Mouse (Mus musculus): ENCODE measurements around the gene Dnmt3a.

The Dnmt3a gene

GRCm38 (mm10) chr12:3819899-3820298 is 14.1 kb downstream of the Dnmt3a start:
- no peak for DNase-seq (ENCODE audit: low read depth, low spot score)

GRCm38 (mm10) chr12:3823408-3823807 is 17.6 kb downstream of the Dnmt3a start:
- DNase-seq (ENCODE audit: low read depth, low spot score): no peak

GRCm38 (mm10) chr12:3824906-3825713 is 19.3 kb downstream of the Dnmt3a start:
- DNase-seq (ENCODE audit: low read depth, low spot score): no peak

DNA sequence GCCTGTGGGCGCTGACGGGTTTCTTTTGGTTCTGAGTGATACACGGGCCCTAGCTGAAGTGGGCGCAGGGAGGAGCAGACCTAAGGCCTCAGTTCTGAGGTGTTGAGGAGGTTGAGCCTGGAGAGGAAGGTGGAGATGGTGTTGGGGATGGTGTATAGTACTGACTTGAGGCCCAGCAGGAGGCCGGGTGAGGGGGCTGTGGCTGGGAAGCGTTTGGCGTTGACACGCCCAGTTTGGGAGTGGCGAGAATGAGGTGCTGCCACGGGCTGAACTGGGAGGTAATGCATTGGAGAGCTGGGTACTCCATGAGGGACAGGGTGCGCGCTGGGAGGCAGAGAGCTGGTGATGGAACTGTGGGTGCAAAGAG is 19.9 kb downstream of the Dnmt3a start:
- DNase-seq (ENCODE audit: low read depth, low spot score): no peak

- no peak for DNase-seq (ENCODE audit: low read depth, low spot score)
These were observed 22.0 kb downstream of the Dnmt3a start for GRCm38 (mm10) chr12:3827771-3828170.

GRCm38 (mm10) chr12:3833059-3833760 is 27.4 kb downstream of the Dnmt3a start:
- DNase-seq (ENCODE audit: low read depth, low spot score): no peak

DNA sequence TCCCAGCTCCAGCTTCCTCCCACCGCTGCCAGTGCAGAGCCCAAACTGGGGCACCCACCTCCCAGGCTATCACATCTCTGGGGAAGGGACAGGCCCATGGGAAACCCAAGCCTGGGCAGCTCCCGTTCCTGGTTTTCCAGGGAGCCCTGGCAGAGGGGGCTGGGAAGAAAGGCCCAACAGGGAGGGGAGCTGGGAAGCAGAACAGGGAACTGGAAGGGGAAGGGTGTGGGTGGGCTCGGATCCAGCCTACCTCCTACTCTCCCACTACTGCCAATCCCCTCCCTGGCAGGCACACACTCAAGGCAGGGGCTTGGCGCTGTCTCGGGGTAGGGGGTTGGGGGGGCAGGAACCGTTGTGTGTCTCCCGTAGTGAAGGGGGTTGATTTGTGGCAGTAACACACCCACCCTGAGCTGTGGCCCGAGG is 28.1 kb downstream of the Dnmt3a start:
- peak; percentile 34 for DNase-seq (ENCODE audit: low read depth, low spot score)

- DNase-seq (ENCODE audit: low read depth, low spot score): peak; percentile 36
These were observed 28.8 kb downstream of the Dnmt3a start for GRCm38 (mm10) chr12:3834373-3835314.

DNA sequence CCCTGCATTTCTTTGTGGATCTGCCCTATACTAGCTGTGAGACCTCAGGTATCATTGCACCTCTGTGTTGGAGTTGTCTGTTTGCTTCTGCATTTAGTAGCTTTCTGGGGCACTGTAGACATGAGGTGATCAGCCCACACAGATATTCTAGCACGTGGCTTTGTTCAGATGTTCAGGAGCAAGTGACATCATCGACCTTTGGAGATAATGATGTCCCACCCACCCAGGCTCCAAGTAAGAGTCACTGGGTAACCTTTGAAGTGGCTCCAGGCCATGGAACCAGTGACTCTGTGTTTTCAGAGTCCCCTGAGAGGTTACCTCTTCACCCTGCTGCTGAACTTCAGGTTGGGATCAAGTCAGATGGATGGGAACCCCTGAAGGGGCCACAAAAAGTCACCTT is 29.8 kb downstream of the Dnmt3a start:
- no peak for DNase-seq (ENCODE audit: low read depth, low spot score)

DNA sequence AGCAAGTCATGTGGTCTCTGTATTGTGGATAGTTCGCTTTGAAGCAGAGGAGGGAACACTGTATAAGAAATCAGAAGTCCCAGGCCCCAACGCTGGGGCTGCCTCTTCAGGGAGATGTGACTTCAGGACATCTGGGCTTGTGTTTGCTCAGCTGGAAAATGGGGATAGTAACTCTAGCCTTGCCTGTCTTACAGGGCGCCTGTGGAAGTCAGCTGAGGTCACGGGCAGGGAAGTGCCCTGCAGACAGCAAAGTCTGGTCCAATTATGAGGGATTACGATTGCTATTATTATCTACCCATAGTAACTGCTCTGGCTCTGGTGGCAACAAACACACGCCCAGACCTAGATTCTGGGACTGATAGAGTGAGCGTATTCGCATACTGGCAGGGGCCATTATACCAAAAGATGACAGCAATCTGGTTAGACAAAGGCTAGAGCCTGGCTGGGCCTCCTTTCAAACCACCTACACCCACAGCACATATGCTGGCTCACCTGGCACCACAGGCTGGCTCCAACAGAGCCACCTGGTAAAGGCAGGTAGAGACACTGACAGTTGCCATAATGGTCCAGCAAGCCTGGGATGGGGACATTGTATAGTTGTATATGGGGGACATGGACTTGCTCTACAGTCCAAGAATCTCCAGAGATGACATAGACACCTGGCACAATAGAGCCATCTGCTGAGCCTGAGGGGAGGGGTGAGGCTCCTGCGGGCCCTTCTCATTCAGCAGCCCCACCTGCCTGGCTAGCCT is 31.4 kb downstream of the Dnmt3a start:
- no peak for DNase-seq (ENCODE audit: low read depth, low spot score)

GRCm38 (mm10) chr12:3838009-3838408 is 32.2 kb downstream of the Dnmt3a start:
- no peak for DNase-seq (ENCODE audit: low read depth, low spot score)

- no peak for DNase-seq (ENCODE audit: low read depth, low spot score)
These were observed 33.9 kb downstream of the Dnmt3a start for GRCm38 (mm10) chr12:3839662-3840061.

GRCm38 (mm10) chr12:3841121-3841520 is 35.3 kb downstream of the Dnmt3a start:
- DNase-seq (ENCODE audit: low read depth, low spot score): no peak

DNA sequence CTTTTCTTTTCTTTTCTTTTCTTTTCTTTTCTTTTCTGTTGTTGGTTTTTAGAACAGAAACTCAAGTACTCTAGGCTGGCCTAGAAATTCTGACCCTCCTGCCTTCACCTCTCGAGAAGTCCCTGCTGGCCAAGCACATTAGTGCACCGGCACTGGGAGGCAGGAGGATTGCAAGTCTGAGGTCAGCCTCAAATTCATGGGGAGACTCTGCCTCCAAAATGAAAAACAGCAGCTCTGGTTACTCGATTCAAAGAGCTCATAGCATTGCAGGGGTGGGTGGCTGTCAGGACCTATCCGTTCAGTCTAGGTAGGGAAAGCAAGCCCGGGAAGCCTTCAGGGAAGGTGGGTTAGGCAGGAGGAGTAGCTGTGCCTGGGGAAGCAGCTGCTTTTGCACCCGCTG is 37.0 kb downstream of the Dnmt3a start:
- DNase-seq (ENCODE audit: low read depth, low spot score): peak; percentile 54

DNA sequence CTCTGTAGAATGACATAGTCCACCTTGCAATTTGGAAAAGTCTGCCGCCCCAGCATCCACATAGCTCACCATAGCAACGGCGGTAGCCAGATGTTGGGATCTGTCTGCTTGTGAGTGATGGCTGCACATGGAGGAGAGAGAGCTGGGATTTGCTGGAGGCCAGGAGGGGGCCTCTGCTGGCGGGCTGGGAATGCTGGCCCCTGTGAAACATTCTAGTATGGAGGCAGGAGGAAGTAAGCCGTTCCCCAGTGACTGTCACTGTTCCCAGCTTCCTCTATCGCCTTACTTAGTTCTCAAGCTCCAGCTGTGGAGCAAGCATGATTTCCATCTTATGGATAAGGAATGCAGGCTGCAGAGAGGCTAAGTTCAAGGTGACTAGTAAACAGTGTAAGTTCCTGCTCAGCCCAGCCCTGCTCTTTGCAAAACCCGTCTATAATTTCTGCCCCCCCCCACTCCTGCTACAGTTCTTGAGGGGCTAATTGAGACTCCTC is 37.6 kb downstream of the Dnmt3a start:
- peak; percentile 84 for DNase-seq (ENCODE audit: low read depth, low spot score)

DNA sequence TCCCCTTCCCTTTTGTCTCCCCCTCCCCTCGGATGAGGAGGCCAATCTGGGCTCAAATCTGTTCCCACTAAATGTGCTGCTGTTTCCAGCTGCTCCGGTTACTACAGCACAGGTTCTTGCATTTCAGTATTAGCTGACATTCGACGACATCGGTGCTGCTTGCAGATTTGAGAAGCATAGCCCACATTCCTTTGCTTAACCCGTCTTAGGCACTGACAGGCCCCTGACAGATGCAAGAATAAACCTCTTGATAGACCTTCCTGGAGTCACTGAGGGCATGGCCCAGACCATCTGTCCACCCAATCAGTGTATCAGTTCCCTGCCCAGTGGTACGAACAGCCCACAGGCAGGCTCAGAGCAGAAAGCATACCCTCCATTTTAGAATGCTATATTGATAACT is 38.1 kb downstream of the Dnmt3a start:
- DNase-seq (ENCODE audit: low read depth, low spot score): peak; percentile 69

DNA sequence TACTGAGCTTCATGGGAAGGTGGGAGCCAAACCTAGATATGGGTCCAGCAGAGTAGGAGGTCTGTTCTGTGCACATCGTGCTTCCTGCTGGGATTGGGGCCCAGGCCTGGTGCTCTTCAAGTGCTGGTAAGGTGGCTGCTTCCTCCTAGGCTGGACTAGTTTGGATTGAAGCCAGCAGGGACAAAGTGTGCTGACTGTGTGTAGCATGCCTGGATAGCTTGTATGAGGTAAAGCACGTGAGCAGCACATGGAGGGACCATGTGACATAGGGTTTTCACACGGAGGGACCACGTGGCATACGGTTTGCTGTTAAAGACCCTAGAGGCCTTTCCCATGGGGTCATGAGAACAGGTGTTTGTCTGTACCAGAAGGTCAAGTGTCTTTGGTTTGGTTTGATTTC is 38.5 kb downstream of the Dnmt3a start:
- no peak for DNase-seq (ENCODE audit: low read depth, low spot score)

DNA sequence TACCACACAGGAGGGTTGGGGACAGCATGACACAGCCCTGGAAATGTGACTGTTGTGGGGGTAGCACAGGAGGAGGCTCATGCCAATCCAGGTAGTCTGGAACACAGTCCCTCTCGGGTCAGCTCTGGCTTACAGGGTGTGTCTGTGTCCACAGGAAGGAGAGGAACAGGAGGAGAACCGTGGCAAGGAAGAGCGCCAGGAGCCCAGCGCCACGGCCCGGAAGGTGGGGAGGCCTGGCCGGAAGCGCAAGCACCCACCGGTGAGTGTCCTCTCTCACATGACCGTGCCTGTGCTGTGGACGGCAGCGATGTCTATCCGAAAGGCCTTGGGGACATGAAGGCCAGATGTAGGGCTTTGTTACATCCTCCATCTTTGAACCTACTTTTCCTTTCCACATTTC is 43.7 kb downstream of the Dnmt3a start:
- no peak for DNase-seq (ENCODE audit: low read depth, low spot score)

DNA sequence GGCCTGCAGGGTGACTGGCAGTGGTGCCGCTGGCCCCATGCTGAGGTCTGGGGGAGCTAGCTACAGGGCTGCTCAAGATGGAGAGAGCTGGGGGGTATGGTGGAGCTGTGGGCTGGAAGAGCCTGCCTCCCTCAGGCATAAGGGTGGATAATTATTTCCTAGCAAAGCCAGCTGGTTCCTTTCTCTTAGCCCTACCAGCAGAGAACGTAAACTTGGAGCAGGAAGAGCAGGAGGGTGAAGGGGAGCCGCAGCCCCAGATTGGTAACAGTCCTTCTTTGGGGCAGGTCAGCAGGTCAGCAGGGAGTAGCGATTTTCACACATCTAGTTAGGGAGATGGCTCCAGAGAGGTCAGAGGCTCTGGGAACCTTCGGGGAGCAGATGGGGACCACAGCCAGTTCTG is 44.4 kb downstream of the Dnmt3a start:
- peak; percentile 35 for DNase-seq (ENCODE audit: low read depth, low spot score)

DNA sequence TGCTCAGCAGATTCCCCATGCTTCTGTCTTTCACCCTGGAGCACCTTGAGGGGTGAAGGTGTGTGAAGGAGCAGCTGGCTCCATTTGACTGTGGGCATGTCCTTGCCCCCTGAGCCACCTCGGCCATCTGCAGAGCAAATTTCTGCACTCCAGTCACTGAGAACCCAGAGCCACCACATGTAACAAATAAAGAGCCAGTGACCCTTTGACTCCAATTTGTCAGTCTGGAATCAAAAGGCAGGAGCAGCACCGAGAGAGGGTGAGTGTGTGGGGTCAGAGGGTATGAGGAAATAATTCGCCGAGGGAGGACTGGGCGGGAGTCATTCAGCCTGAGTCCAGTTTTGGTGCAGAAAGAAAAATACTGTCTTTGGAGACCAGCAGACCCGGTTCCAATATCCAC is 44.9 kb downstream of the Dnmt3a start:
- peak; percentile 51 for DNase-seq (ENCODE audit: low read depth, low spot score)

GRCm38 (mm10) chr12:3851179-3851578 is 45.4 kb downstream of the Dnmt3a start:
- DNase-seq (ENCODE audit: low read depth, low spot score): no peak
